Mouse (Mus musculus): Measurements from ENCODE around the gene Mob3a. TPM values are rescaled to one million over a fixed set of nuclear protein-coding genes. Genes with fewer than 3 reads are reported as not detected.
A peak's percentile ranks its signal among the peaks of the same experiment; 100 is the strongest.

Gene Mob3a
- polyA plus RNA-seq, 1 experiment from 2014 or later, result 43.2 TPM

DNA sequence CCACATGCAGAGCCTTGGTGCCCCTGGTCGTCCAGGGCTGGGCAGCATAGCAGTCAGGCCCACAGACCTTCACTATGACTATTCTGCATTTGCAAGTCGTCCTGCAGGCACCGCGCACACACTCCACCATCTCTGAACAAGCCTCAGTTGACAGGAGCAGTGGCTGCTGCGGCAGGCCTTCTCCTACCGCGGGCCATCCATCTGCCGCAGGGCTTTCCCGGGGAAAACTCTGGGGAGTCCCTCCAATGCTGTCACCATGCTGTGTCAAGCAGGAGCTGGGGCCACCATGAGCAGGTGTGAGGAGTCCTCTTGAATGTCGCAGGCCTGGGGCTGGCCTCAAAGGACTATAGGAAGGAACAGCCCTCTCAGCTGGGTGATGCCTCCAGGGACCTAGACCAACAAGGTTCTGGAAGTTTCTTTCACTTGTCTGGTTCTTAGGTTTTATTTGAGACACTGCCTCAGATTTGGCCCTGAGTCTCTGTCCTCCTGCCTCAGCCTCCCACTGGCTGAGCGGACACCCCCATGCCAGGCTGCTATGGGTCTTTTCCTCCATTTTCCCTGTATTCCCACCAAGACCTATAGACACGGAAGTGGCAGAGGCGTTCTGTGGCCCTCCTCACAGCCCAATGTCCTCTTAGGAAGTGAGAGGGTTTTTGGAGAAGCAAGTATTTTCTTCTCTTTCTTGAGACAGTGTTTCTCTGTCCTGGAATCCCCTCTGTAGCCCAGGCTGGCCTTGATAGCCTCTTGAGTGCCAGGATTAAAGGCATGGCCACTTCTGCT, 7.4 kb downstream of the Mob3a start:
- no peaks in the 10 kb centered on the region for H3K27me3 ChIP-seq (ENCODE audit: insufficient read depth, low read length)
- H3K4me3 ChIP-seq (ENCODE audit: low read length), result no peak overlapping the region
- no peak overlapping the region for H3K4me2 ChIP-seq (replicated peaks; ENCODE audit: low read depth, low read length)
- no peaks in the 10 kb centered on the region for H3K9me3 ChIP-seq (ENCODE audit: low read length)
- ATAC-seq (ENCODE audit: low FRiP score, low TSS enrichment), result no peak
- 89% methylated on average over 13 of the region's 13 CpGs for WGBS
- no peak overlapping the region for H3K9ac ChIP-seq (replicated peaks; ENCODE audit: low read length)
- peaks cover 16% of the 10 kb centered on the region for H3K36me3 ChIP-seq (ENCODE audit: insufficient read depth, low read length)
- H3K27ac ChIP-seq (ENCODE audit: low read length), result 0 out of 2 replicates have a peak overlapping the region, but pooled peaks have one; percentile 25
- H3K4me1 ChIP-seq (ENCODE audit: insufficient read depth, low read length), result peaks cover 26% of the 10 kb centered on the region

DNA sequence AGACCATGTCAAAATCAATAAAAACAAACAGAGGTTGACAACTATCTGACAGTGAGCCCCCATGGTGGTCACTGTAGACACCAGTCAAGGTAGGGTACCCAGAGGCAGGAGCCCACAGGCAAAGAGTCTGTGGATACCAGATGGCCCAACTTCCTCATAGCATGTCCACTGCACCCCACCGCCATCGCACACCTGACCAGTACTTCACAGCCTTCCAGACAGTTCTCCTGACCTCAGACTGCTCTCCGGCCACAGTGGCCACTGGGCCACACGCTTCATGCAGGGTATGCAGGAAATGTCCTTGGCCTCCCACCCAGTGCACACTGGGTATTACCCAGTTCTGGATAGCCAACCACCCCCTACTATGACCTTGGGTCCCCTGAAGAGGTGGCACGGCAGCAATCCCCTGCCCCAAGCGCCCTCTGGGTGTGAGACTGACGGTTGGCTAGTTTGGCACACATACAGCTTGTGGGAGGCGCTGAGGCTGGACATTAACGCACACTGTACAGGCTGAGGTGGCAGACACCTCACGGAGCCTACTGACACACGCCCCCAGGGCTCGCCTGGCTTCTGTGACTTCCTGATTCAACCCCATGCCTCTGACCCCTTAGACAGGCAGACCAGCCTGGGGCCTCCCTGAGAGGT, 8.3 kb downstream of the Mob3a start:
- WGBS, result 79% methylated on average over 12 of the region's 12 CpGs
- H3K9me3 ChIP-seq (ENCODE audit: low read length), result no peaks in the 10 kb centered on the region

DNA sequence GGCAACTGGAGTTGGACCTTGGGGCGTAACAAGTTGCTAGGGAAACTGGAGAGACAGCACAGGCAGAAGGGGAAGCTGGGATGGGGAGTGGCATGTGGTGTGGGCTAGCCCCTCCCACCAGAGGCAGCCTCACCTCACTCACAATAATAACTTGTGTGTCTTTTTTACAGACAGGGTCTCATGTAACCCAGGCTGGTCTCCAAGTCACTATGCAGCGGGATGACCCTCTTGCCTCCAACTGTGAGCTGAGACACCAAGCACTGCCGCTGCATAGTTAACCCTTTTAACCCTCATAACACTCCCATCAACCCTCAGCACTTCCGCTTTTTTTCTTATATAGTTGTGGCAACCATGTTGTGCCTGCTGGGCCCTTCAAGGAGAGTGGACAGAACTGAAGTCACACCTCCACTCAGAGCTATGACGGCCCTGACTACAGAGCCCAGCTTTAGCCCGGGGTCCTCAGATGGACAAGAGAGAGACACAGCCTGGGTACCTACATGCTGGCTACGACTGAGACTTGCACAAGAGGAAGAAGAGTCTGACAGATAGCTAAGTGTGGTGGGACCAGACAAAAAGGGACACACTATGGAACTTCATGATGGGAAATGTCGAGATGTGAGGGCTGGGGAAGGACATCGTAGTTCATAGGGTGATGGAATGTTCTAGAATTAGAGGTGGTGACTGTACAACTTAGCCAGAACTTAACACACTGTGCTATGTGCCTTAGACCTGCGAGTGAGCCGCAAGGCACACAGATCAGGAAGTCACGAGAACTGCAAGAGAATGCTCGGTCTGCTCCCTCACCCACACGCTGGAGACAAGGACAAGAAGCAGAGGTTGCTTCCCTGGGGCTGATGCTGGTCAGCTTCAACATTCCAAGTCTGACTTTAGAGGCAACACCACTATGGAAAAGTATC, 9.3 kb downstream of the Mob3a start:
- Histone ChIP-seq H3K27me3 (ENCODE audit: insufficient read depth, low read length) (no peaks in the 10 kb centered on the region), H3K36me3 (ENCODE audit: insufficient read depth, low read length) (peaks cover 19% of the 10 kb centered on the region), H3K4me3 (ENCODE audit: low read length) (no peak overlapping the region), H3K4me2 (replicated peaks; ENCODE audit: low read depth, low read length) (no peak overlapping the region), H3K9ac (replicated peaks; ENCODE audit: low read length) (peak overlapping the region; percentile 2; the same call in 1 of the 2 replicates), H3K4me1 (ENCODE audit: insufficient read depth, low read length) (peaks cover 21% of the 10 kb centered on the region), H3K9me3 (ENCODE audit: low read length) (no peaks in the 10 kb centered on the region), H3K27ac (ENCODE audit: low read length) (no peak overlapping the region)
- WGBS, result 75% methylated on average over 14 of the region's 14 CpGs
- no peak for ATAC-seq (ENCODE audit: low FRiP score, low TSS enrichment)

More for the DNA sequence above, 8.3 kb downstream of the Mob3a start:
- peaks cover 19% of the 10 kb centered on the region for H3K36me3 ChIP-seq (ENCODE audit: insufficient read depth, low read length)
- ATAC-seq (ENCODE audit: low FRiP score, low TSS enrichment), result no peak
- no peaks in the 10 kb centered on the region for H3K27me3 ChIP-seq (ENCODE audit: insufficient read depth, low read length)
- peaks cover 26% of the 10 kb centered on the region for H3K4me1 ChIP-seq (ENCODE audit: insufficient read depth, low read length)
- no peak overlapping the region for H3K9ac ChIP-seq (replicated peaks; ENCODE audit: low read length)
- H3K27ac ChIP-seq (ENCODE audit: low read length), result no peak overlapping the region
- H3K4me2 ChIP-seq (replicated peaks; ENCODE audit: low read depth, low read length), result no peak overlapping the region
- no peak overlapping the region for H3K4me3 ChIP-seq (ENCODE audit: low read length)

DNA sequence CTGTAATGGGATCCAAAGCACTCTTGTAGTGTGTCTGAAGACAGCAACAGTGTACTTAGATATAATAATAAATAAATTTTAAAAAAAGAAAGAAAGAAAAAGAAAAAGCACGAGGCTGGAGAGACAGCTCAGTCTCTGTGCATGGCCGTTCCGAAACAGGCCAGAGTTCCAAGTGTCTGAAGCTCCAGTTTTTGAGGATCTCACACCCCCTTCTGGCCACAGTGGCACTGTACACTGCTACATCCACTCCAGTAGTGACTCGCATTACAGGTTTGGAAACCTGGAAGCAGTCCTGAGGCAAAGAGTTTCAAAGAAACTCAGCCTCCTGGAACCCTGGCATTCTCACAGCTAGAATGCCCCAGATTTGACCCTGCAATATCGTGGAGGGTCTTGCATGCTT, 13.9 kb downstream of the Mob3a start:
- no peak overlapping the region for H3K4me2 ChIP-seq (replicated peaks; ENCODE audit: low read depth, low read length)
- no peaks in the 10 kb centered on the region for H3K9me3 ChIP-seq (ENCODE audit: low read length)
- no peaks in the 10 kb centered on the region for H3K27me3 ChIP-seq (ENCODE audit: insufficient read depth, low read length)
- no peaks in the 10 kb centered on the region for H3K4me1 ChIP-seq (ENCODE audit: insufficient read depth, low read length)
- 0 out of 2 replicates have a peak, but pooled peaks have one; percentile 72 for ATAC-seq (ENCODE audit: low FRiP score, low TSS enrichment)
- H3K4me3 ChIP-seq (ENCODE audit: low read length), result no peak overlapping the region
- H3K36me3 ChIP-seq (ENCODE audit: insufficient read depth, low read length), result peaks cover 48% of the 10 kb centered on the region
- 28% methylated on average over 5 of the region's 5 CpGs for WGBS
- H3K27ac ChIP-seq (ENCODE audit: low read length), result no peak overlapping the region
- H3K9ac ChIP-seq (replicated peaks; ENCODE audit: low read length), result no peak overlapping the region

DNA sequence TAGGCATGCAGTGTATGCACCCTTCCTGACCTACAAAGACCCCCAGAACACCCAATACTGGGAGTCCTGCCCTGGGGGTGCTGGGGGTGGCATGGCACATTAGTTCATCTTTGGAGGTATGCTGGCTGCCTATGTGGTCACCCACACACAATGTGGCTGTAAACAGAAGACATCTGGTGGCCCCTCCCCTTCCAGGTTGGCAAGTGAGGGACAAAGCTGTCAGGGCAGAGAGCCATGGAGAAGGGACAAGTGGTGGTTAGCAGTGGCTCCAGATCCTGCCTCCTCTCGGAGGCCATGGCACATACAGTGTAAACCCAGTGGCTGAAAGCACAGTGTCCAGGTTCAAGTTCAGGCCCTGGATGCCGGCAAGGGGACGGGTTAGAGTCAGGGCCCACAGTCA, 15.2 kb downstream of the Mob3a start:
- H3K27ac ChIP-seq (ENCODE audit: low read length), result no peak overlapping the region
- H3K36me3 ChIP-seq (ENCODE audit: insufficient read depth, low read length), result peaks cover 48% of the 10 kb centered on the region
- H3K4me1 ChIP-seq (ENCODE audit: insufficient read depth, low read length), result no peaks in the 10 kb centered on the region
- no peak overlapping the region for H3K9ac ChIP-seq (replicated peaks; ENCODE audit: low read length)
- no peak overlapping the region for H3K4me3 ChIP-seq (ENCODE audit: low read length)
- 89% methylated on average over 3 of the region's 3 CpGs for WGBS
- no peak overlapping the region for H3K4me2 ChIP-seq (replicated peaks; ENCODE audit: low read depth, low read length)
- no peaks in the 10 kb centered on the region for H3K27me3 ChIP-seq (ENCODE audit: insufficient read depth, low read length)
- no peaks in the 10 kb centered on the region for H3K9me3 ChIP-seq (ENCODE audit: low read length)
- ATAC-seq (ENCODE audit: low FRiP score, low TSS enrichment), result no peak

DNA sequence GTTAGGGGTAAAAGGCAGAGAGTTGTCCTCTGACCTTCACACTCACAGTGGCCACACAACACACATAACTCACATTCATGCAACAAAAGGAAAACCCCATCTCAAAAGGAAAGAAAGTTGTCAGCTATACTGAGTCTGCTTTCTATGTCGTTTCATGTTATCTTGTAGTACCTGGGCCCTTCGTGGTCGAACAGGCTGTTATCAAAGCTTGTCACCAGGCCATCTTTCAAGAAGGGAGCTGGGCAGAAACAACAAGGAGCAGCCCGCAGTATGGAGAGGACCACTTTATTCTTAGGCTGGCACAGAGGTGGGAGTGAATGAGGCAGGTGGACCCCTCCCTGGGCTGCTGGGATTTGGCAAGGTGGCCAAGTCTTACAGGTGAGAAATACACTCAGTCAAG, 16.8 kb downstream of the Mob3a start:
- WGBS, result 91% methylated on average over 4 of the region's 4 CpGs

DNA sequence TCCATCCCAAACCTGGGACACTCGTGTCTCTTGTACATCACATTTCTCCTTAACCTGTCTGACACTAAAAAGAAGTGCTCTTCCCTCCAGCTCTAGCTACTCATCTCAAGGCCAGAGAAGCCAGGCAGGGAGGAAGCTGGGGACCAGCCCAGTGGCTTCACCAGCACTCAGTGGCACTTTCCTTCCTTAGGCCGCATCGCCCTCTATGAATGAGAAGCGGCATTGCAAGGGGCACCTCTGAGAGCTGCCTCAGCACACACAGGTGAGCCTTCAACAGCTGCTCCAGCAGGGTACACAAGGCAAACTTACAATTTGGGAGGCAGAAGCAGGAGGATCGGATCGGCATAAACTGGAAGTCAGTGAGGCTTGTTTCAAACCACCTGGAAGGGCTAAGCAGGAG, 17.6 kb downstream of the Mob3a start:
- WGBS, result 53% methylated on average over 6 of the region's 6 CpGs
- no peaks in the 10 kb centered on the region for H3K27me3 ChIP-seq (ENCODE audit: insufficient read depth, low read length)
- no peak for ATAC-seq (ENCODE audit: low FRiP score, low TSS enrichment)
- no peaks in the 10 kb centered on the region for H3K9me3 ChIP-seq (ENCODE audit: low read length)
- H3K4me2 ChIP-seq (replicated peaks; ENCODE audit: low read depth, low read length), result no peak overlapping the region
- H3K9ac ChIP-seq (replicated peaks; ENCODE audit: low read length), result no peak overlapping the region; the same call in 1 of the 2 replicates
- H3K4me1 ChIP-seq (ENCODE audit: insufficient read depth, low read length), result peaks cover 14% of the 10 kb centered on the region
- no peak overlapping the region for H3K4me3 ChIP-seq (ENCODE audit: low read length)
- H3K27ac ChIP-seq (ENCODE audit: low read length), result no peak overlapping the region
- peaks cover 30% of the 10 kb centered on the region for H3K36me3 ChIP-seq (ENCODE audit: insufficient read depth, low read length)

More for the DNA sequence above, 16.8 kb downstream of the Mob3a start:
- H3K36me3 ChIP-seq (ENCODE audit: insufficient read depth, low read length), result peaks cover 38% of the 10 kb centered on the region
- ATAC-seq (ENCODE audit: low FRiP score, low TSS enrichment), result no peak
- H3K4me2 ChIP-seq (replicated peaks; ENCODE audit: low read depth, low read length), result no peak overlapping the region
- H3K27me3 ChIP-seq (ENCODE audit: insufficient read depth, low read length), result no peaks in the 10 kb centered on the region
- no peak overlapping the region for H3K9ac ChIP-seq (replicated peaks; ENCODE audit: low read length)
- H3K4me3 ChIP-seq (ENCODE audit: low read length), result no peak overlapping the region
- no peak overlapping the region for H3K27ac ChIP-seq (ENCODE audit: low read length)
- H3K4me1 ChIP-seq (ENCODE audit: insufficient read depth, low read length), result peaks cover 6% of the 10 kb centered on the region
- H3K9me3 ChIP-seq (ENCODE audit: low read length), result no peaks in the 10 kb centered on the region

DNA sequence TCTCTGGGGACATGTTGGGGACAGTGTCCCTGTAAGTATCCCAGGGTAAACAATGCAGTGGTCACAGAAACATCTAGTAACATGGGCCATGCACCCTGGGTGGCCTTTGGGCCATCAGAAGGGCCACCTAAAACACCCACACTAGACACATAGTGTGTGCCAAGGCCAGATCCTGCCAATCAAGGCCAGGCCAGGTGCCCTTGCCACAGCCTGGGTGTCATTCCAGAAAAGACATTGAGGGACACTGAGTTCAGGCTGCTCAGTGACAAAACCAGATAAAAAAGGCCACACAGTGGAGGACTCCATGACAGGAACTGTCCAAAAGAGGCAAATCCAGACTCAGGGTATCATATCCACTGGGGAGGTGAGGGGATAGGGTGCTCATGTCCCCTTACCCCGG, 18.1 kb downstream of the Mob3a start:
- Histone ChIP-seq H3K4me1 (ENCODE audit: insufficient read depth, low read length) (peaks cover 20% of the 10 kb centered on the region), H3K9ac (replicated peaks; ENCODE audit: low read length) (no peak overlapping the region), H3K4me3 (ENCODE audit: low read length) (no peak overlapping the region), H3K4me2 (replicated peaks; ENCODE audit: low read depth, low read length) (no peak overlapping the region), H3K27ac (ENCODE audit: low read length) (no peak overlapping the region), H3K27me3 (ENCODE audit: insufficient read depth, low read length) (no peaks in the 10 kb centered on the region), H3K36me3 (ENCODE audit: insufficient read depth, low read length) (peaks cover 28% of the 10 kb centered on the region), H3K9me3 (ENCODE audit: low read length) (no peaks in the 10 kb centered on the region)
- ATAC-seq (ENCODE audit: low FRiP score, low TSS enrichment), result no peak
- WGBS, result 92% methylated on average over 1 of the region's 1 CpGs

DNA sequence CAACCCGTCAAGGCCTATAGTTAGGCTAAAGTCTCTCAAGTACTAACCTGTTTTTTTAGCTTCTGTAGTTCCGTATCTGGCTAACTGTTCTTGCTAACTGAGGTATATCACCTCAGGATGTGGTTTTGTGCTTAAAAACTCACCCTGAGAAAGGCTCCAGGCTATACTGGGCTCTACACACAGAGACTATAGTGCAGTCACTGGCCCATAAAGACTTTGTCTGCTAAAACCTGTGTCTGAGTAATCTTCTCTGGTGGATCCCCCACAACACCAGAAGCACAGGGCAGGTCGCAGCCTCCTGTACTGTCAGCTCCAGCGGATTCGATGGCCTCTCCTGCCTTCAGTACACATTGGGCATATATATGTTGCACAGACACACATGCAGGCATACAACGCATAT, 19.8 kb downstream of the Mob3a start:
- no peak for ATAC-seq (ENCODE audit: low FRiP score, low TSS enrichment)
- no peak overlapping the region for H3K9ac ChIP-seq (replicated peaks; ENCODE audit: low read length)
- WGBS, result 94% methylated on average over 6 of the region's 6 CpGs
- no peak overlapping the region for H3K27ac ChIP-seq (ENCODE audit: low read length)
- peaks cover 24% of the 10 kb centered on the region for H3K36me3 ChIP-seq (ENCODE audit: insufficient read depth, low read length)
- H3K27me3 ChIP-seq (ENCODE audit: insufficient read depth, low read length), result no peaks in the 10 kb centered on the region
- H3K4me3 ChIP-seq (ENCODE audit: low read length), result no peak overlapping the region
- peaks cover 36% of the 10 kb centered on the region for H3K4me1 ChIP-seq (ENCODE audit: insufficient read depth, low read length)
- no peak overlapping the region for H3K4me2 ChIP-seq (replicated peaks; ENCODE audit: low read depth, low read length)
- no peaks in the 10 kb centered on the region for H3K9me3 ChIP-seq (ENCODE audit: low read length)
